Comparison of ENCODE assay signal across 9 mouse cellular contexts in the genomic region with DNA sequence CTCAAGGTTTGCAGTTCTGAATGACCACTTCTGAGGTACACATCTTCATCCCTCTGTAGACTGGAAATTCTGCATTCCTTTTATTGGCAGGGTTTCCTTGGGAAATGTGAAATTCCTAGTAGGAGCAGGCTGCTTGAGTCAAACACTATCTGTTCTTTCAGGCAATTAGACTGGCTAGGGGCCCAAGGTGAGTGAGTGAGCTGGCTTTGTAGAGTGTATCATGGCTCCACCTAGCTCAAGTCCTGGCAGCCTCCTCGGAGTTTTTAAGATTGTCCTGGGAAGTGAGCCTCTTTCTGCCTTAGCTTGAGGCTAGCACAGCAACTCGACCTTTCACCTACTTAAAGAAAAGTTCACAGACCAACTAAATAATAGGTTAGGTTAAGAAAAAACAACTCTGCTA. TPM values are rescaled to one million over a fixed set of nuclear protein-coding genes. Genes with fewer than 3 reads are reported as not detected.
DNase-seq lines count a peak whose midpoint lies in the region; ATAC-seq and TF ChIP-seq lines count a peak whose summit lies in the region.
"Had no signal": no experiment of that assay in that cellular context is flagged by ENCODE, and none has a peak within 500 bp of the region (broad histone marks: within the 10 kb centered on the region; RNA-seq: fewer than 3 reads in every experiment).

No protein-coding gene starts in this region.

- H3K4me3 ChIP-seq in liver, adult 2 months (ENCODE audit: insufficient read depth, low read depth, low read length), result no peak overlapping the region
- H3K4me3 ChIP-seq in embryonic facial prominence, embryonic 12.5 days, result no peak overlapping the region
- no peak overlapping the region for H3K4me3 ChIP-seq in myocyte

- H3K27ac ChIP-seq in liver, adult 2 months (replicated peaks; ENCODE audit: insufficient read depth, low read depth, low read length), result peak overlapping the region; percentile 78
- peak overlapping the region; percentile 98 for H3K27ac ChIP-seq in embryonic facial prominence, embryonic 12.5 days

- H3K4me1 ChIP-seq in liver, adult 2 months (ENCODE audit: control insufficient read depth, insufficient read depth, low read length), result peaks cover 18% of the 10 kb centered on the region
- H3K4me1 ChIP-seq in embryonic facial prominence, embryonic 12.5 days, result peaks cover 36% of the 10 kb centered on the region

- 0 out of 2 replicates have a peak overlapping the region, but pooled peaks have one; percentile 26 for H3K9ac ChIP-seq in liver, adult 2 months (ENCODE audit: low read depth, low read length)
- no peak overlapping the region for H3K9ac ChIP-seq in embryonic facial prominence, embryonic 12.5 days

- H3K4me2 ChIP-seq in embryonic facial prominence, embryonic 12.5 days (replicated peaks), result no peak overlapping the region
- H3K4me2 ChIP-seq in myocyte (ENCODE audit: low read depth), result peak overlapping the region; percentile 30

- no peak overlapping the region for H3ac ChIP-seq in myocyte (ENCODE audit: control insufficient read depth, insufficient read length)

- no peaks in the 10 kb centered on the region for H3K27me3 ChIP-seq in liver, adult 2 months (ENCODE audit: control insufficient read depth, insufficient read depth, low read length)
- H3K27me3 ChIP-seq in embryonic facial prominence, embryonic 12.5 days, result no peaks in the 10 kb centered on the region
- H3K27me3 ChIP-seq in myocyte (ENCODE audit: control insufficient read depth, insufficient read depth, insufficient read length), result no peaks in the 10 kb centered on the region
- H3K27me3 ChIP-seq: megakaryocyte, embryonic 14.5 days had no signal

- 13% methylated on average over 2 of the region's 2 CpGs for WGBS in liver, adult 2 months
- WGBS in embryonic facial prominence, embryonic 12.5 days, result 1% methylated on average over 2 of the region's 2 CpGs

- H3K9me3 ChIP-seq in embryonic facial prominence, embryonic 12.5 days, result no peaks in the 10 kb centered on the region
- H3K9me3 ChIP-seq: megakaryocyte, embryonic 14.5 days had no signal

- TF ChIP-seq POLR2A in liver, adult 2 months (IDR thresholded peaks at IDR 0.05; ENCODE audit: extremely low read depth, insufficient read depth, low read length), result no peak
- no peak for TF ChIP-seq POLR2A in myocyte (IDR thresholded peaks at IDR 0.05; ENCODE audit: insufficient read length, low read depth)

- peak; percentile 68 for DNase-seq in liver, adult 2 months (ENCODE audit: extremely low read depth, low read depth, low spot score)
- no peak for DNase-seq in liver
- peak; percentile 79 for DNase-seq in kidney, adult 9 months
- DNase-seq in layer of hippocampus, adult 11-12 months (ENCODE audit: low spot score), result no peak
- DNase-seq in gastrocnemius, postnatal 4 days (ENCODE audit: low spot score in 2 of 2), result no peak

- TF ChIP-seq CTCF in liver, adult 2 months (IDR thresholded peaks at IDR 0.05; ENCODE audit: low read depth, low read length), result no peak

- no peak for ATAC-seq in embryonic facial prominence, embryonic 12.5 days (ENCODE audit: insufficient number of reproducible peaks, insufficient read depth, low FRiP score, low TSS enrichment)
- ATAC-seq in frontal cortex, adult (ENCODE audit: low TSS enrichment), result no peak

- no peaks in the 10 kb centered on the region for H3K36me3 ChIP-seq in liver, adult 2 months (ENCODE audit: control insufficient read depth, insufficient read depth, low read length)
- no peaks in the 10 kb centered on the region for H3K36me3 ChIP-seq in embryonic facial prominence, embryonic 12.5 days
- H3K36me3 ChIP-seq in myocyte (ENCODE audit: control insufficient read depth, insufficient read depth), result peaks cover 3% of the 10 kb centered on the region

- peaks cover 25% of the 10 kb centered on the region for H3K79me2 ChIP-seq in liver, adult 2 months (ENCODE audit: control insufficient read depth, insufficient read depth, low read length)
- peaks cover 36% of the 10 kb centered on the region for H3K79me2 ChIP-seq in myocyte (ENCODE audit: control insufficient read depth, insufficient read depth)

TF ChIP-seq in myocyte, 11 proteins besides CTCF, POLR2A, EP300 and RAD21:
- TF ChIP-seq MAX (IDR thresholded peaks at IDR 0.05; ENCODE audit: low read depth) (no peak), SRF (IDR thresholded peaks at IDR 0.05; ENCODE audit: control insufficient read depth, insufficient read length, low read depth) (no peak), TCF12 (IDR thresholded peaks at IDR 0.05; ENCODE audit: insufficient read depth, poor library complexity, severe bottlenecking) (no peak), MYOG (IDR thresholded peaks at IDR 0.05; ENCODE audit: control insufficient read depth in 1 of 3, insufficient read depth in 1 of 3, insufficient read length in 2 of 3, low read depth in 2 of 3) (no peak), CEBPB (IDR thresholded peaks at IDR 0.05; ENCODE audit: insufficient read depth, poor library complexity, severe bottlenecking) (no peak), USF1 (IDR thresholded peaks at IDR 0.05; ENCODE audit: low read depth) (no peak), POLR2AphosphoS2 (IDR thresholded peaks at IDR 0.05; ENCODE audit: insufficient read length, low read depth) (no peak), REST (IDR thresholded peaks at IDR 0.05; ENCODE audit: insufficient read depth, insufficient read length) (no peak), MYOD1 (IDR thresholded peaks at IDR 0.05; ENCODE audit: control insufficient read depth in 1 of 3, insufficient read length in 2 of 3, low read depth in 2 of 3) (no peak), E2F4 (IDR thresholded peaks at IDR 0.05; ENCODE audit: insufficient read depth) (no peak), TCF3 (IDR thresholded peaks at IDR 0.05; ENCODE audit: insufficient read length, low read depth) (no peak)
TF ChIP-seq in myocyte: peak in this region for 0.

RNA-seq across cellular contexts. Expression of a gene that starts 1.2 kb away (rescaled TPM):
- 33.6 and 39.0 TPM in 2 replicates for total RNA-seq in liver, adult 2 months (2014; rRNA removed)
- polyA plus RNA-seq in liver, adult 2 months (2012; rRNA removed), result 4.8 and 5.3 TPM in 2 replicates
- 75.4 and 92.0 TPM in 2 replicates for polyA plus RNA-seq in embryonic facial prominence, embryonic 12.5 days (2016; fragmentation: Nextera tagmentation; extraction: Ambion mirVana)
- polyA plus RNA-seq in myocyte (2012; fragmentation: generic; extraction: Trizol), result 106 TPM
- total RNA-seq in gastrocnemius, postnatal 4 days (2021), result 10 to 100 TPM; 40.0 to 40.5 TPM

RNA-seq across cellular contexts. Expression of a gene that starts 1.4 kb away (rescaled TPM):
- 5.1 and 7.5 TPM in 2 replicates for total RNA-seq in liver, adult 2 months (2014; rRNA removed)
- 0.47 and 1.2 TPM in 2 replicates for polyA plus RNA-seq in liver, adult 2 months (2012; rRNA removed)
- polyA plus RNA-seq in embryonic facial prominence, embryonic 12.5 days (2016; fragmentation: Nextera tagmentation; extraction: Ambion mirVana), result 5.3 and 5.7 TPM in 2 replicates
- polyA plus RNA-seq in myocyte (2012; fragmentation: generic; extraction: Trizol), result 3.0 TPM
- total RNA-seq in gastrocnemius, postnatal 4 days (2021), result 10 to 100 TPM in 1 of 2 experiments, 1 to 10 TPM in 1; 9.7 to 10.2 TPM

Comparison
In these comparisons a context has a peak if more than half of its experiments do, and no peak if none do; other contexts are left out.
1. DNase-seq: peak in liver, adult 2 months (single experiment) and kidney, adult 9 months (single experiment); none in liver (single experiment), layer of hippocampus, adult 11-12 months (single experiment) and gastrocnemius, postnatal 4 days (0 of 2).
2. RNA of a gene that starts 1.2 kb away (polyA plus RNA-seq): 106 TPM in myocyte (single experiment) and 75.4 to 92.0 TPM in embryonic facial prominence, embryonic 12.5 days; 4.8 to 5.3 TPM in liver, adult 2 months; every median in the first group is over 10 times any median in the second.